Mouse (Mus musculus) olfactory bulb, adult 2 months (tissue): ENCODE results near the gene Sdhc.

ENCODE experiments used
- CTCF ChIP-seq: fragments of 200-500 bp; IDR thresholded peaks from 2 replicates; pipeline ENCODE4 v1.5.1; 2012; ENCODE audit warnings: low read depth, mild to moderate bottlenecking, low read length, moderate library complexity; ENCODE audit not compliant: insufficient read depth
- POLR2A ChIP-seq: fragments of 200-500 bp; IDR thresholded peaks from 2 replicates; pipeline ENCODE4 v1.6.1; 2012; ENCODE audit warnings: mild to moderate bottlenecking, low read depth, low read length, moderate library complexity; ENCODE audit not compliant: insufficient read depth

DNA sequence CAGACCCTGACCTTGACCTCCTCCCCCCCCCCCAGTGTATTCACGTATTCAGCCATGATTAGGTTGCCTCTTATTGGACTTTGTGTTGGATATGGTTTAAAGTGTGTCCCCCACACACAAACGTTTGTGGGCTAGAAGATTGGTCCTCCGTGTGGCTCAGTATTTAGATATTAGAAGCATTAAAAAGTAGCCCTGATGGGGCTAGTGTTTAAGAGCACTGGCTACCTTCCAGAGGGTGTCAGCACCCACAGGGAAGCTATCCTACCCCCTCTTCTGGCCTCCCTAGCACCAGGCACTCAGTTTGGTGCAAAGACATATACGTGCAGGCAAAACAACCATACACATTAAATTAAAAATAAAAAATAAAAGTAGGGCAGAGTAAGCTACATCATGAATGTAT, 37.4 kb downstream of the Sdhc start:
- TF ChIP-seq POLR2A (no peak), CTCF (no peak)
